Mouse (Mus musculus) limb, embryonic 13.5 days (tissue): ENCODE results near the gene Lmtk3. TPM values are rescaled to one million over a fixed set of nuclear protein-coding genes. Genes with fewer than 3 reads are reported as not detected.

ENCODE experiments used
- ATAC-seq: fragments of 200-750 bp; cut with Nextera tagmentation; 2 replicates; pipeline ENCODE4 v1.8.0; 2017; ENCODE audit warnings: low read depth, moderate number of reproducible peaks, moderate TSS enrichment; ENCODE audit not compliant: low FRiP score
- H3K27ac ChIP-seq: fragments of 300-500 bp; sonication (generic); 2 replicates; pipeline ENCODE4 v1.5.1; 2015; ENCODE audit warnings: inconsistent platforms, mild to moderate bottlenecking, moderate library complexity
- H3K27me3 ChIP-seq: fragments of 300-500 bp; sonication (generic); 2 replicates; pipeline ENCODE4 v1.6.1; 2015; ENCODE audit warnings: mild to moderate bottlenecking, inconsistent platforms
- H3K36me3 ChIP-seq: fragments of 300-500 bp; sonication (generic); 2 replicates; pipeline ENCODE4 v1.6.1; 2015; ENCODE audit warnings: inconsistent platforms, mild to moderate bottlenecking, moderate library complexity
- H3K4me1 ChIP-seq: fragments of 300-500 bp; sonication (generic); 2 replicates; pipeline ENCODE4 v1.6.1; 2015; ENCODE audit warnings: inconsistent platforms
- H3K4me2 ChIP-seq: fragments of 300-500 bp; sonication (generic); replicated peaks from 2 replicates; pipeline ENCODE4 v1.6.1; 2015; ENCODE audit warnings: inconsistent platforms, mild to moderate bottlenecking, moderate library complexity
- H3K4me3 ChIP-seq: fragments of 300-500 bp; sonication (generic); 2 replicates; pipeline ENCODE4 v1.5.1; 2015; ENCODE audit warnings: moderate library complexity, mild to moderate bottlenecking, inconsistent platforms
- H3K9ac ChIP-seq: fragments of 300-500 bp; sonication (generic); 2 replicates; pipeline ENCODE4 v1.6.1; 2015; ENCODE audit warnings: mild to moderate bottlenecking, inconsistent platforms
- H3K9me3 ChIP-seq: fragments of 300-500 bp; sonication (generic); 2 replicates; pipeline ENCODE4 v1.6.1; 2016; ENCODE audit warnings: inconsistent platforms
- WGBS: fragments of 180-500 bp; shearing (Covaris S2); methylation state at CpG from one replicate; pipeline ENCODE4 v1.1.7; 2015; 5-methylcytosine and 5-hydroxymethylcytosine counted together
- polyA plus RNA-seq: library from polyadenylated mRNA; unstranded; fragments of >200 nt; fragmentation: Nextera tagmentation; extraction: Ambion mirVana; gene quantifications from 2 replicates; pipeline ENCODE4 v1.2.1, GENCODE M21; 2015

Gene Lmtk3
- polyA plus RNA-seq, 1 experiment from 2014 or later: 4.9 TPM

DNA sequence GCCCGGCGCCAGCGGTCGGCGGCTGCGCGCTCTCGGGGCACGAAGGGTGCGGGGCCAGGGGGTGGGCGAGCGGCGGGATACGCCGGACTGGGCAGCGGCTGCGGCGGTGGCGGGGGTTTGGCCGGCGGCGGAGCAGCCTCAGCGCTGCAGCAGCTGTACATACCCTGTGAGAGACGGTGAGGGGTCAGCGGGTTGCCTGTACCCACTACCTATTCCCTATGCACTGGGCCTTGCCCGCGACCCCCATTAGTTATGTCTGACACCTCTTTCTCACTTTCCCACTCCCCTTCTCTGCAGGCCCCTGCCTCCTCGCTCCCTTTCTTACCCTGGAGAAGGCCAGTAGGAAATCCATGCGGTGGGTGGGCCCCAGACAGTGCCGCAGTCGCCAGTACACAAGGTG lies 50.4 kb downstream of the Lmtk3 start:
- Histone ChIP-seq H3K27ac (no peak overlapping the region), H3K27me3 (peaks cover 69% of the 10 kb centered on the region)

DNA sequence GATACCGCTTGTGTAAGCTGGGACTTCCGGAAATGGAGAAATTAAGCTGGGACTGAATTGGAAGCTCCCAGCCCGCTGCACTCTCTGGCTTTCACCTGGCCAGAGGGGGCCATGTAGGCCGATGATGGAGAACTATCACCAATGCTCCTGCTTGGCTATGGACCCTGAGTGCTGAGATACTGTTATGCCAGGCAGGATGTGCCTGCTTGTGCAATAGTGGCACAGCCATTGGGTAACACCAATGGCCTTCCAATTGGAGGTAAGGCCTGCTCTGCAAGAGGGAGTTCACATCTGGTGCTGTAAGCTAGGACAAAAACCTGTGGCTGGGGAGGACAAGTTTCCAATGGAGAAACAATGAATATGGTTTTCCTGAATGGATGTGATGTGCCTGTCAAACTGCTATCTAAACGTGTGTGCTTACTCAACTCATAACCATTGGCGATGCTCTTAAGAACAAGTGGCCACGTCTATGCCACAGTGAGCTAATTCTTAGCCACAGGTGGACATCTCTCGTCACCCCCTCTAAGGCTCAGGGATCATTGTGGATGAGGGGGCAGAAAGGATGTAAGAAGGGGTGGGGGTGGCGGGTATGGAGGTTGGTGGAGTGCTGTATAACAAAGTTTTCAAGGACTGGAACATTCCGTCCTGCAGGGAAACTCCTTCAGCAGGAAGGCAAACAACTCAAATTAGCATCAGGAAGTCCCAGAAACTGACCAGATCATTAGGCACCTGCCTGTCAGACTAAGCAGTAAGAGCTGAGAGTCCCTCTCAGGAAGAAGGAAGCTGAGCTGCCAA lies 59.6 kb downstream of the Lmtk3 start:
- ATAC-seq: no peak
- Histone ChIP-seq H3K9ac (no peak overlapping the region), H3K27me3 (peaks cover 58% of the 10 kb centered on the region), H3K4me2 (no peak overlapping the region), H3K27ac (no peak overlapping the region), H3K4me3 (no peak overlapping the region), H3K4me1 (no peaks in the 10 kb centered on the region), H3K9me3 (no peaks in the 10 kb centered on the region), H3K36me3 (no peaks in the 10 kb centered on the region)
- WGBS: 85% methylated on average over 10 of the region's 10 CpGs

More for the DNA sequence above, 50.4 kb downstream of the Lmtk3 start:
- H3K36me3 ChIP-seq: peaks cover 7% of the 10 kb centered on the region
- H3K4me3 ChIP-seq: peak overlapping the region; percentile 49
- peak overlapping the region; percentile 66 for H3K4me2 ChIP-seq
- H3K9ac ChIP-seq: peak overlapping the region; percentile 62
- H3K4me1 ChIP-seq: peaks cover 28% of the 10 kb centered on the region
- no peaks in the 10 kb centered on the region; the same call in 1 of the 2 replicates for H3K9me3 ChIP-seq
- ATAC-seq: no peak
- WGBS: 2% methylated on average over 30 of the region's 31 CpGs

DNA sequence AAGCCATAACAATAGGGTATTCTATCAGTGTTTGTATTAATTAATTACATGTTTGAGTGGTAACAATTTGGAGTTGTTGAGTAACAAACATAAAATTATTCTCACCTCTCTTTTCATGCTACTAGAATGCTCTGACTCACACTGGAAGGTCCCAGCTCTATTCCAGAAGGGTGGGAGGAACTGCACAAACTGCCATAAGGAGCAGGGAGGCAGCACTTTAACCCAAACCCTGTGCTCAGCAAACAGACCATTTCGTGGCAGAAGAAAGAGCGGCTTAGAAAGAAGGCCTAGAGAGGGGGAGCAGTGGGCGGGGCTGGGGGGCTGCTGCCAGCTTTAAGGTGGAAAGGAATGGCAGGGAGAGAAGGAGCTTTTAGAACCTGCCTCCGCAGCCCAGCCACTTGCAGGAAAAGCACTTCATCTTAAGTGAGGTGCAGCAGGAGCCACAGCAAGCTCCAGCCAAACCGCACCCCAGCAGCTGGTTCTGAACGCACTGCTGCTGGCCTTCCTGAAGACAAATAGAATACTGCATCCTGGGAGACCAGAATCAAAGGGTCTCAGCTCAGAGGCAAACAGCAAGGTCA lies 65.0 kb downstream of the Lmtk3 start:
- Histone ChIP-seq H3K4me2 (no peak overlapping the region; the same call in 1 of the 2 replicates), H3K27me3 (peaks cover 46% of the 10 kb centered on the region), H3K27ac (no peak overlapping the region), H3K4me3 (no peak overlapping the region), H3K9me3 (no peaks in the 10 kb centered on the region), H3K4me1 (0 out of 2 replicates have a peak, but pooled peaks cover 6% of the 10 kb centered on the region), H3K9ac (no peak overlapping the region), H3K36me3 (no peaks in the 10 kb centered on the region)
- 9% methylated on average over 6 of the region's 6 CpGs for WGBS
- ATAC-seq: peak; percentile 32; the same call in 1 of the 2 replicates

DNA sequence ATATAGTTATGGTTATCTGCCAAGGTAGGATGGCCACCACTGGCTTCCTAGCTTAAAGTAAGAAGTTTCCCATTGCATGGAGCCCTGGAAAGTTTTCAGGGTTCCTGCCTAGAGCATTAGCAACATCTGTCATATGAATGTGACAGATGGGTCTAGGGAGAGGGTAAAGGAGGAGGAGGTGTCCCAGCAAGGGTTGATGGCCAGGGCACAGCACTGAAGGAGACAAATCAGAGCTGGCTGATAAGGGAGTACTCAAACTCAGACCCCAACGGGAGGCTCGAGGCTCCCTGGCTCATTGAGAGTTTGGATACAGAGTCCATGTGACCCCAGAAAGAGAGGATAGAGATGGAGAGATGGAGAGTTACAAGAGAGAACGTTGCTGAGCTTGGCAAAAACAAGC lies 67.1 kb downstream of the Lmtk3 start:
- H3K27ac ChIP-seq: no peak overlapping the region
- H3K4me2 ChIP-seq: no peak overlapping the region
- H3K9me3 ChIP-seq: no peaks in the 10 kb centered on the region
- ATAC-seq: no peak
- no peak overlapping the region for H3K9ac ChIP-seq
- peaks cover 38% of the 10 kb centered on the region for H3K27me3 ChIP-seq
- H3K4me3 ChIP-seq: no peak overlapping the region
- H3K36me3 ChIP-seq: no peaks in the 10 kb centered on the region
- WGBS: 74% methylated on average over 3 of the region's 3 CpGs
- H3K4me1 ChIP-seq: 0 out of 2 replicates have a peak, but pooled peaks cover 6% of the 10 kb centered on the region

DNA sequence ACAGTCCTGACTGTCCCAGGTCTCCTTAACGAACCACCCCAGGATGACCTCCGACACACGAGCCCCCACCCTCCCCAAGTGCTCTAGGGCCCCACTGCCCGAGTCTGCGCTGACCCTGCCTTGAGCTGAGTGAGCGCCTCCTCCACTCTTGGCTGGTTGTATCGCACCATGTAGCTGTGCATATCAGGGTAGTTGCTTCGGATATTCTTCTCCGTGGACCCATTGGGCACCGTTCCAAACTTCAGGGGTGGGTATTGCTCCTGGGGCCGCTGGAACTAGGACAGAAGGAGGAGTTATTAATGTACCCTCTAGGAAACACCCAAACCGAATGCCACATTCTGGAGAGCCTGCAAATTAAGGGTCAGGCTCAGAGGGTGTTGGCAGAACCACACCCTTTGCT lies 69.6 kb downstream of the Lmtk3 start:
- H3K4me3 ChIP-seq: no peak overlapping the region
- H3K4me2 ChIP-seq: no peak overlapping the region
- H3K27me3 ChIP-seq: peaks cover 46% of the 10 kb centered on the region
- H3K36me3 ChIP-seq: no peaks in the 10 kb centered on the region
- H3K27ac ChIP-seq: no peak overlapping the region
- ATAC-seq: no peak
- WGBS: 80% methylated on average over 12 of the region's 12 CpGs
- H3K9me3 ChIP-seq: no peaks in the 10 kb centered on the region
- no peak overlapping the region for H3K9ac ChIP-seq
- H3K4me1 ChIP-seq: peaks cover 20% of the 10 kb centered on the region

Other genes with a start within 250 kb of the Lmtk3 start
- gene Hsd17b14, start 228.8 kb upstream of the Lmtk3 start, polyA plus RNA-seq: 0.43 and 0.98 TPM in 2 replicates
- 55.7 and 59.5 TPM in 2 replicates for gene Bcat2, start 213.6 kb upstream of the Lmtk3 start, polyA plus RNA-seq
- gene Fgf21, start 168.2 kb upstream of the Lmtk3 start, polyA plus RNA-seq: 0.41 and 0.56 TPM in 2 replicates
- 0.29 and 0.47 TPM in 2 replicates for gene Fut1, start 166.4 kb upstream of the Lmtk3 start, polyA plus RNA-seq
- gene Izumo1, start 161.9 kb upstream of the Lmtk3 start, polyA plus RNA-seq: 0.11 TPM in 1 of 2 replicates, not detected in the other
- 7.7 and 9.5 TPM in 2 replicates for gene Rasip1, start 156.2 kb upstream of the Lmtk3 start, polyA plus RNA-seq
- 11.4 TPM in 2 replicates for gene Mamstr, start 143.8 kb upstream of the Lmtk3 start, polyA plus RNA-seq
- gene Fut2, start 117.3 kb upstream of the Lmtk3 start, polyA plus RNA-seq: 0.47 and 0.74 TPM in 2 replicates
- gene Ntn5, start 99.7 kb upstream of the Lmtk3 start, polyA plus RNA-seq: 0.23 and 0.24 TPM in 2 replicates
- 0.45 and 0.55 TPM in 2 replicates for gene Sec1, start 89.3 kb upstream of the Lmtk3 start, polyA plus RNA-seq
- 12.2 and 12.5 TPM in 2 replicates for gene Car11, start 83.9 kb upstream of the Lmtk3 start, polyA plus RNA-seq
- 4.5 and 6.2 TPM in 2 replicates for gene Dbp, start 78.7 kb upstream of the Lmtk3 start, polyA plus RNA-seq
- gene Rpl18, start 68.3 kb upstream of the Lmtk3 start, polyA plus RNA-seq: 1,016 and 1,039 TPM in 2 replicates
- 33.4 and 36.0 TPM in 2 replicates for gene Sphk2, start 65.7 kb upstream of the Lmtk3 start, polyA plus RNA-seq
- gene Fam83e, start 62.5 kb upstream of the Lmtk3 start, polyA plus RNA-seq: 0.61 and 1.0 TPM in 2 replicates
- gene Spaca4, start 57.9 kb upstream of the Lmtk3 start, polyA plus RNA-seq: not detected in 2 replicates
- gene Sult2b1, start 931 bp downstream of the Lmtk3 start, polyA plus RNA-seq: 3.1 and 3.7 TPM in 2 replicates
- 135 and 137 TPM in 2 replicates for gene Cyth2, start 30.8 kb downstream of the Lmtk3 start, polyA plus RNA-seq
- gene Kcnj14, start 41.0 kb downstream of the Lmtk3 start, polyA plus RNA-seq: 2.1 TPM in 2 replicates
- gene Grwd1, start 47.2 kb downstream of the Lmtk3 start, polyA plus RNA-seq: 69.1 and 71.6 TPM in 2 replicates
- 69.4 and 73.7 TPM in 2 replicates for gene Kdelr1, start 89.0 kb downstream of the Lmtk3 start, polyA plus RNA-seq
- 0.43 and 0.59 TPM in 2 replicates for gene Grin2d, start 94.6 kb downstream of the Lmtk3 start, polyA plus RNA-seq
- gene Syngr4, start 113.0 kb downstream of the Lmtk3 start, polyA plus RNA-seq: 0.43 and 0.46 TPM in 2 replicates
- gene Tmem143, start 113.2 kb downstream of the Lmtk3 start, polyA plus RNA-seq: 4.9 and 5.2 TPM in 2 replicates
- 181 and 186 TPM in 2 replicates for gene Emp3, start 137.7 kb downstream of the Lmtk3 start, polyA plus RNA-seq
- gene Ccdc114, start 140.3 kb downstream of the Lmtk3 start, polyA plus RNA-seq: 4.1 and 4.8 TPM in 2 replicates
- 0.19 and 0.50 TPM in 2 replicates for gene Abcc6, start 246.6 kb downstream of the Lmtk3 start, polyA plus RNA-seq
- gene Nomo1, start 250.0 kb downstream of the Lmtk3 start, polyA plus RNA-seq: 24.3 and 26.5 TPM in 2 replicates